Mouse (Mus musculus) liver, embryonic 14.5 days (tissue): ENCODE measurements at regions not wholly inside any gene's neighbourhood (a gene's known extent, or its start where the extent isn't known, plus 50 kb on each side); places are given as distances from the start of the nearest gene placed in this dataset.

ENCODE experiments used
- ATAC-seq: fragments of 200-750 bp; cut with Nextera tagmentation; 2 replicates; pipeline ENCODE4 v1.8.0; 2017; ENCODE audit warnings: moderate number of reproducible peaks, mild to moderate bottlenecking, moderate library complexity; ENCODE audit not compliant: insufficient read depth
- DNase-seq, 3 experiments: peaks; one replicate each; pipeline ENCODE4 v3.0.0-alpha.2; 2012 to 2013; ENCODE audit warnings: low read depth in 3 of 3, low spot score in 3 of 3
- H3K27ac ChIP-seq: fragments of 300-500 bp; sonication (generic); 2 replicates; pipeline ENCODE4 v1.5.1; 2014; ENCODE audit warnings: moderate library complexity, mild to moderate bottlenecking, control low read depth, inconsistent platforms
- H3K27me3 ChIP-seq: fragments of 300-500 bp; sonication (generic); 2 replicates; pipeline ENCODE4 v1.6.1; 2014; ENCODE audit warnings: mild to moderate bottlenecking, low read length, moderate library complexity; ENCODE audit not compliant: control insufficient read depth, insufficient read depth
- H3K36me3 ChIP-seq: fragments of 300-500 bp; sonication (generic); replicated peaks from 2 replicates; pipeline ENCODE4 v1.6.1; 2014; ENCODE audit warnings: low read depth; ENCODE audit not compliant: control insufficient read depth, insufficient read depth
- H3K4me1 ChIP-seq, 2 experiments: fragments of 200-500 bp in 1 of 2; fragments of 300-500 bp in 1 of 2; sonication (generic) in 1 of 2; replicated peaks; 2 replicates each; pipeline ENCODE4 v1.6.1; 2012 to 2014; ENCODE audit warnings: antibody characterized with exemption in 1 of 2, inconsistent platforms in 1 of 2, low read length in 1 of 2; ENCODE audit not compliant: control insufficient read depth in 2 of 2, insufficient read depth in 2 of 2
- H3K4me2 ChIP-seq: fragments of 300-500 bp; sonication (generic); 2 replicates; pipeline ENCODE4 v1.6.1; 2014; ENCODE audit warnings: low read depth, mild to moderate bottlenecking, control low read depth, moderate library complexity
- H3K4me3 ChIP-seq, 2 experiments: fragments of 200-500 bp in 1 of 2; fragments of 300-500 bp in 1 of 2; sonication (generic) in 1 of 2; 2 replicates each; pipeline ENCODE4 v1.5.1; 2012 to 2014; ENCODE audit warnings: low read depth in 2 of 2, low read length in 2 of 2, mild to moderate bottlenecking in 2 of 2, control low read depth in 1 of 2, inconsistent platforms in 1 of 2, moderate library complexity in 1 of 2; ENCODE audit not compliant: insufficient read depth in 1 of 2
- H3K9ac ChIP-seq: fragments of 300-500 bp; sonication (generic); replicated peaks from 2 replicates; pipeline ENCODE4 v1.6.1; 2014; ENCODE audit warnings: mild to moderate bottlenecking, control low read depth, moderate library complexity
- H3K9me3 ChIP-seq: fragments of 300-500 bp; sonication (generic); 2 replicates; pipeline ENCODE4 v1.6.1; 2016; ENCODE audit warnings: low read length, mixed read lengths; ENCODE audit not compliant: control insufficient read depth
- CTCF ChIP-seq: IDR thresholded peaks from 2 replicates; pipeline ENCODE4 v1.5.1; 2016; ENCODE audit warnings: antibody characterized with exemption, low read depth, control low read depth
- EP300 ChIP-seq: IDR thresholded peaks from 2 replicates; pipeline ENCODE4 v1.6.1; 2016; ENCODE audit warnings: antibody characterized with exemption, low read depth
- WGBS: fragments of 180-500 bp; shearing (Covaris S2); extraction: QIAGEN DNeasy Blood & Tissue Kit; methylation state at CpG from one replicate; pipeline ENCODE4 v1.1.7; 2014; ENCODE audit not compliant: insufficient replicate concordance; 5-methylcytosine and 5-hydroxymethylcytosine counted together

- H3K27ac ChIP-seq, result no peak overlapping the region
- no peak overlapping the region for H3K4me3 ChIP-seq
- H3K36me3 ChIP-seq, result no peaks in the 10 kb centered on the region
- TF ChIP-seq CTCF, result no peak
- TF ChIP-seq EP300, result no peak
- no peaks in the 10 kb centered on the region for H3K4me1 ChIP-seq
- WGBS, result 68% methylated on average over 14 of the region's 14 CpGs
- H3K9me3 ChIP-seq, result no peaks in the 10 kb centered on the region
- H3K4me2 ChIP-seq, result no peak overlapping the region
- H3K9ac ChIP-seq, result no peak overlapping the region
- DNase-seq, result no peak
- no peak for ATAC-seq
- no peaks in the 10 kb centered on the region for H3K27me3 ChIP-seq
Observed at GRCm38 (mm10) chr12:106379779-106380178, 369.8 kb downstream of the Vrk1 start.

- no peaks in the 10 kb centered on the region for H3K4me1 ChIP-seq
- no peak overlapping the region for H3K4me3 ChIP-seq
- no peak overlapping the region for H3K4me2 ChIP-seq
- H3K36me3 ChIP-seq, result no peaks in the 10 kb centered on the region
- no peak overlapping the region for H3K9ac ChIP-seq
- H3K27ac ChIP-seq, result no peak overlapping the region
- DNase-seq (no peak), ATAC-seq (no peak)
- 71% methylated on average over 15 of the region's 15 CpGs for WGBS
- H3K9me3 ChIP-seq, result no peaks in the 10 kb centered on the region
- H3K27me3 ChIP-seq, result no peaks in the 10 kb centered on the region
- TF ChIP-seq EP300 (no peak), CTCF (no peak)
Observed at GRCm38 (mm10) chr12:106381821-106382220, 371.8 kb downstream of the Vrk1 start.

DNA sequence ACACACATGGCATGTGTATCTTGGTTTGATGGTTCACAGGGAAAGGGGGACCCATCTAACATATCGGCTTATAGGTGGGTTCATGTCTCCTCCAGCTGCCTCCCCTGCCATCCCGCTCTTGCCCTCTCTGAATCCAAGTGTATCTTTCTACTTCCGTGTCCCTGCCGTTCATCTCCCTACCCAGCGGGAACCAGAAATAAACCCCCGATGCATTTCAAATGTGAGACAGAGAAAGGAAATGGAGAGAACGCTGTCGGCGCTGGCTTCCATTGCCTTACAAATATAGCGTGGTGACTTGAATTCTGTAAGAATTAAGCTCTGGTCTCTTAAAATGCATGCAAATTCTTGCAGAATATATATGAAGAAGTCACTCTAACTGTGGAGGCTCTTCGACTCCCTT lies 379.2 kb downstream of the Vrk1 start:
- Histone ChIP-seq H3K4me2 (no peak overlapping the region), H3K27me3 (no peaks in the 10 kb centered on the region), H3K36me3 (no peaks in the 10 kb centered on the region), H3K9me3 (no peaks in the 10 kb centered on the region), H3K4me1 (no peaks in the 10 kb centered on the region), H3K9ac (no peak overlapping the region), H3K27ac (no peak overlapping the region), H3K4me3 (no peak overlapping the region)
- 77% methylated on average over 11 of the region's 11 CpGs for WGBS
- no peak for ATAC-seq
- no peak for DNase-seq
- no peak for TF ChIP-seq CTCF
- no peak for TF ChIP-seq EP300

- TF ChIP-seq EP300, result no peak
- TF ChIP-seq CTCF, result no peak
- 55% methylated on average over 2 of the region's 2 CpGs for WGBS
- no peak for ATAC-seq
Observed at GRCm38 (mm10) chr12:106392316-106392715, 382.3 kb downstream of the Vrk1 start.

DNA sequence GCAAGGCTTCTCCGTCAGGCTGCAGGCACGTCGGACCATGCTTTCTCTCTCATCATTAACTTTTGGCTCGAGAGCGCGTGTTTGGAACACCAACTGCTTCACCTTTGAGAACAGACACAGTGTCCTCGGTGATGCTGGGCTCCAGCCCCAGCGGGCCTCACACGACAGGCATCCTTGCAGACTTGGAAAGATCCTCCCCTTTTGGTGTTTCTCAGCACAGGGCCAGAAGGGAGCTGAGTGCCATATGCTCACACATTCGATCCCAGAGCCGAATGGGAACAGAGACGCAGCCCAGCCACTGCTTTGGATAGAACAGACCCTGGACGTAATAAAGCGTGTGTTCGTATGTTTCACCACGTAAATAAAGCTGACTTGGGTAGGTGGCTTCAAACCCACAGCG lies 389.1 kb downstream of the Vrk1 start:
- Histone ChIP-seq H3K9me3 (no peaks in the 10 kb centered on the region), H3K4me2 (no peak overlapping the region), H3K27ac (no peak overlapping the region), H3K4me3 (no peak overlapping the region), H3K4me1 (no peaks in the 10 kb centered on the region), H3K27me3 (no peaks in the 10 kb centered on the region), H3K36me3 (no peaks in the 10 kb centered on the region), H3K9ac (no peak overlapping the region)
- 78% methylated on average over 17 of the region's 17 CpGs for WGBS
- TF ChIP-seq EP300 (no peak), CTCF (no peak)
- no peak for DNase-seq
- no peak for ATAC-seq

More at GRCm38 (mm10) chr12:106392316-106392715, 382.3 kb downstream of the Vrk1 start:
- Histone ChIP-seq H3K9ac (no peak overlapping the region), H3K4me1 (no peaks in the 10 kb centered on the region), H3K27me3 (no peaks in the 10 kb centered on the region), H3K4me3 (no peak overlapping the region), H3K4me2 (no peak overlapping the region), H3K36me3 (no peaks in the 10 kb centered on the region), H3K9me3 (no peaks in the 10 kb centered on the region), H3K27ac (no peak overlapping the region)
- DNase-seq, result no peak
